Mouse (Mus musculus) kidney, adult 8-10 months (tissue): ENCODE measurements around the gene Tmem37.

ENCODE experiments used
- DNase-seq, 2 experiments: peaks; one replicate each; pipeline ENCODE4 v3.0.0; 2022

The Tmem37 gene

GRCm38 (mm10) chr1:120090880-120091570 is 17.2 kb upstream of the Tmem37 start:
- DNase-seq: no peak

- no peak for DNase-seq
Observed at GRCm38 (mm10) chr1:120089180-120089579, 15.3 kb upstream of the Tmem37 start.

- DNase-seq: no peak
Observed at GRCm38 (mm10) chr1:120086644-120087043, 12.8 kb upstream of the Tmem37 start.

- no peak for DNase-seq
Observed at GRCm38 (mm10) chr1:120085696-120086095, 11.8 kb upstream of the Tmem37 start.

- no peak for DNase-seq
Observed at GRCm38 (mm10) chr1:120083921-120084517, 10.1 kb upstream of the Tmem37 start.

- DNase-seq: no peak
Observed at GRCm38 (mm10) chr1:120082957-120083585, 9.2 kb upstream of the Tmem37 start.

- no peak for DNase-seq
Observed at GRCm38 (mm10) chr1:120080632-120081031, 6.8 kb upstream of the Tmem37 start.

GRCm38 (mm10) chr1:120077746-120078410 is 4.0 kb upstream of the Tmem37 start:
- DNase-seq: no peak

- no peak for DNase-seq
Observed at GRCm38 (mm10) chr1:120075507-120075906, 1.6 kb upstream of the Tmem37 start.

- DNase-seq: peak; percentile 67 to 71
Observed at GRCm38 (mm10) chr1:120074931-120075330, 1.1 kb upstream of the Tmem37 start.

GRCm38 (mm10) chr1:120074307-120074702 is 431 bp upstream of the Tmem37 start:
- DNase-seq: no peak

- peak; percentile 95 for DNase-seq
Observed at GRCm38 (mm10) chr1:120072900-120073299, 974 bp downstream of the Tmem37 start.

GRCm38 (mm10) chr1:120071133-120071532 is 2.7 kb downstream of the Tmem37 start:
- DNase-seq: no peak

- peak; percentile 47 to 66 for DNase-seq
Observed at GRCm38 (mm10) chr1:120070168-120070567, 3.7 kb downstream of the Tmem37 start.

- DNase-seq: no peak
Observed at GRCm38 (mm10) chr1:120069120-120069519, 4.8 kb downstream of the Tmem37 start.

GRCm38 (mm10) chr1:120066625-120067024 is 7.2 kb downstream of the Tmem37 start:
- DNase-seq: no peak

GRCm38 (mm10) chr1:120066159-120066558 is 7.7 kb downstream of the Tmem37 start:
- peak; percentile 35 to 71 for DNase-seq

- no peak for DNase-seq
Observed at GRCm38 (mm10) chr1:120064036-120064682, 9.7 kb downstream of the Tmem37 start.

- DNase-seq: no peak
Observed at GRCm38 (mm10) chr1:120062231-120062630, 11.6 kb downstream of the Tmem37 start.

- DNase-seq: no peak
Observed at GRCm38 (mm10) chr1:120060687-120061086, 13.2 kb downstream of the Tmem37 start.

- DNase-seq: no peak
Observed at GRCm38 (mm10) chr1:120057674-120058430, 16.0 kb downstream of the Tmem37 start.

GRCm38 (mm10) chr1:120057044-120057443 is 16.8 kb downstream of the Tmem37 start:
- peak; percentile 66 to 74 for DNase-seq
